10 mouse cellular contexts compared by ENCODE assay signal in the genomic region with DNA sequence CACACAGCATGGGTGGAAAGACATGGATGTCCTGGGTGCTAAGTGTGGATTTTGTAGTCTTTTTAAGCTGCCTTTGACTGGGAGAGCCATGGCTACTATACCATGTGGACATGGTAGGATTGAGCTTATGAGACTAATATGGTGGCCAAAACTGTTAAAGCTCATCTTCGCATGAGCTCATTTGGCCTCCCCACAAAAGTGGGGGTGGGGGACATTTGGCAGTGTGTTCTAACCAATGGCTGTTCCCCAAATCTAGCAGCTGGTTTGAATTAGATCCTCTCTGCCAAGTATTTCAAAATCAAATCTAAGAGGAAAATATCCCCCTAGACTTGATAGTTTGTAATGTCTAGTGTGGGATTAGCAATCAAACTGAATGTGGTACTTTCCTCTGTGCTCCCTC. TPM values are rescaled to one million over a fixed set of nuclear protein-coding genes. Genes with fewer than 3 reads are reported as not detected.
DNase-seq lines count a peak whose midpoint lies in the region; ATAC-seq lines count a peak whose summit lies in the region.
"Had no signal": no experiment of that assay in that cellular context is flagged by ENCODE, and none has a peak within 500 bp of the region (broad histone marks: within the 10 kb centered on the region; RNA-seq: fewer than 3 reads in every experiment).

No protein-coding gene starts in this region.

- no peak for ATAC-seq in granulocyte monocyte progenitor cell, adult 5-6 weeks (replicated peaks; ENCODE audit: poor library complexity, severe bottlenecking)
- ATAC-seq: liver, embryonic 12.5 days had no signal

- peak; percentile 36 for DNase-seq in ovary, postnatal 14 days (ENCODE audit: low spot score)
- DNase-seq in ovary, postnatal 10 days (ENCODE audit: low spot score) = no peak
- peak; percentile 60 for DNase-seq in gastrocnemius, postnatal 14 days
- peak; percentile 56 to 61 for DNase-seq in layer of hippocampus, adult 8-10 months (ENCODE audit: low spot score in 2 of 2)
- DNase-seq in telencephalon, adult 2 months (ENCODE audit: low read depth, low spot score) = peak; percentile 26
- DNase-seq in neural tube, embryonic 10.5 days (ENCODE audit: extremely low spot score, low spot score) = no peak
- DNase-seq: kidney, adult 9 months; right cerebral cortex, postnatal 25 days had no signal

- intact Hi-C loops in gastrocnemius, postnatal 14 days (cut with DNase I; ENCODE audit: low total_unique reads) = no loop called here

RNA-seq across cellular contexts. Expression of a gene that starts 32.0 kb away (rescaled TPM):
- 10 to 100 TPM; 50.6 to 51.1 TPM for total RNA-seq in gastrocnemius, postnatal 14 days (2021)
- total RNA-seq in layer of hippocampus, adult 8-10 months (2022) = 100 to 1,000 TPM; 104 to 117 (median 108) TPM
- total RNA-seq in granulocyte monocyte progenitor cell, adult 5-6 weeks (2014; fragmentation: Nextera tagmentation) = 21.7 and 22.4 TPM in 2 replicates
- 29.8 and 31.7 TPM in 2 replicates for total RNA-seq in granulocyte monocyte progenitor cell, adult 5-6 weeks (2017)

RNA-seq across cellular contexts. Expression of a gene that starts 49.3 kb away (rescaled TPM):
- total RNA-seq in gastrocnemius, postnatal 14 days (2021) = 10 to 100 TPM; 35.3 to 36.0 TPM
- 10 to 100 TPM; 26.6 to 29.5 (median 28.2) TPM for total RNA-seq in layer of hippocampus, adult 8-10 months (2022)
- 24.2 and 42.5 TPM in 2 replicates for total RNA-seq in granulocyte monocyte progenitor cell, adult 5-6 weeks (2014; fragmentation: Nextera tagmentation)
- total RNA-seq in granulocyte monocyte progenitor cell, adult 5-6 weeks (2017) = 45.1 and 50.8 TPM in 2 replicates

RNA-seq across cellular contexts. Expression of a gene that starts 57.4 kb away (rescaled TPM):
- 10 to 100 TPM; 16.9 to 17.7 TPM for total RNA-seq in gastrocnemius, postnatal 14 days (2021)
- 10 to 100 TPM; 26.0 to 34.6 (median 28.8) TPM for total RNA-seq in layer of hippocampus, adult 8-10 months (2022)
- total RNA-seq in granulocyte monocyte progenitor cell, adult 5-6 weeks (2014; fragmentation: Nextera tagmentation) = 17.0 and 23.7 TPM in 2 replicates
- total RNA-seq in granulocyte monocyte progenitor cell, adult 5-6 weeks (2017) = 22.3 and 25.0 TPM in 2 replicates

RNA-seq across cellular contexts. Expression of a gene that starts 57.6 kb away (rescaled TPM):
- total RNA-seq in gastrocnemius, postnatal 14 days (2021) = 10 to 100 TPM; 18.3 to 24.7 TPM
- 10 to 100 TPM; 40.9 to 44.2 (median 42.7) TPM for total RNA-seq in layer of hippocampus, adult 8-10 months (2022)
- 53.7 and 59.8 TPM in 2 replicates for total RNA-seq in granulocyte monocyte progenitor cell, adult 5-6 weeks (2014; fragmentation: Nextera tagmentation)
- total RNA-seq in granulocyte monocyte progenitor cell, adult 5-6 weeks (2017) = 56.1 and 67.4 TPM in 2 replicates

Comparison
In these comparisons a context has a peak if more than half of its experiments do, and no peak if none do; other contexts are left out.
1. DNase-seq: peak in ovary, postnatal 14 days (single experiment), gastrocnemius, postnatal 14 days (single experiment), layer of hippocampus, adult 8-10 months (2 of 2) and telencephalon, adult 2 months (single experiment); none in ovary, postnatal 10 days (single experiment) and neural tube, embryonic 10.5 days (single experiment).